Mouse (Mus musculus): Measurements from ENCODE around the gene Bcor.

The Bcor gene

GRCm38 (mm10) chrX:12089353-12090081 is 70.6 kb downstream of the Bcor start:
- in situ Hi-C loops (cut with MboI; ENCODE audit: unreplicated experiment in 2 of 2): loop anchor here (5.0 to 25.0 kb wide), 6 partner anchors 43 to 452 kb away; no protein-coding TSS in a partner anchor

- in situ Hi-C loops (cut with MboI; ENCODE audit: unreplicated experiment in 2 of 2): loop anchor here (5.0 to 25.0 kb wide), 6 partner anchors 43 to 452 kb away; no protein-coding TSS in a partner anchor
These were observed 71.2 kb downstream of the Bcor start for GRCm38 (mm10) chrX:12089027-12089340.

GRCm38 (mm10) chrX:12088301-12089026 is 71.7 kb downstream of the Bcor start:
- in situ Hi-C loops (cut with MboI; ENCODE audit: unreplicated experiment in 2 of 2): loop anchor here (5.0 to 25.0 kb wide), 6 partner anchors 44 to 451 kb away; no protein-coding TSS in a partner anchor

GRCm38 (mm10) chrX:12087511-12088300 is 72.4 kb downstream of the Bcor start:
- in situ Hi-C loops (cut with MboI; ENCODE audit: unreplicated experiment in 2 of 2): loop anchor here (5.0 to 25.0 kb wide), 6 partner anchors 45 to 450 kb away; no protein-coding TSS in a partner anchor

GRCm38 (mm10) chrX:12086674-12087510 is 73.3 kb downstream of the Bcor start:
- in situ Hi-C loops (cut with MboI; ENCODE audit: unreplicated experiment in 2 of 2): loop anchor here (5.0 to 25.0 kb wide), 6 partner anchors 45 to 450 kb away; no protein-coding TSS in a partner anchor

- in situ Hi-C loops (cut with MboI; ENCODE audit: unreplicated experiment in 2 of 2): loop anchor here (5.0 to 25.0 kb wide), 6 partner anchors 46 to 449 kb away; no protein-coding TSS in a partner anchor
These were observed 74.2 kb downstream of the Bcor start for GRCm38 (mm10) chrX:12085949-12086348.

- in situ Hi-C loops (cut with MboI; ENCODE audit: unreplicated experiment in 2 of 2): loop anchor here (5.0 to 25.0 kb wide), 6 partner anchors 47 to 448 kb away; no protein-coding TSS in a partner anchor
These were observed 74.9 kb downstream of the Bcor start for GRCm38 (mm10) chrX:12085290-12085689.

GRCm38 (mm10) chrX:12084698-12085097 is 75.5 kb downstream of the Bcor start:
- in situ Hi-C loops (cut with MboI; ENCODE audit: unreplicated experiment in 2 of 2): loop anchor here (5.0 to 25.0 kb wide), 6 partner anchors 48 to 447 kb away; no protein-coding TSS in a partner anchor

- in situ Hi-C loops (cut with MboI; ENCODE audit: unreplicated experiment in 2 of 2): loop anchor here (10.0 to 25.0 kb wide), 4 partner anchors 79 to 446 kb away; no protein-coding TSS in a partner anchor
These were observed 76.5 kb downstream of the Bcor start for GRCm38 (mm10) chrX:12083631-12084030.

- in situ Hi-C loops (cut with MboI; ENCODE audit: unreplicated experiment in 2 of 2): loop anchor here (10.0 to 25.0 kb wide), 4 partner anchors 78 to 445 kb away; no protein-coding TSS in a partner anchor
These were observed 77.4 kb downstream of the Bcor start for GRCm38 (mm10) chrX:12082736-12083135.

GRCm38 (mm10) chrX:12082184-12082583 is 78.0 kb downstream of the Bcor start:
- in situ Hi-C loops (cut with MboI; ENCODE audit: unreplicated experiment in 2 of 2): loop anchor here (10.0 to 25.0 kb wide), 4 partner anchors 77 to 445 kb away; no protein-coding TSS in a partner anchor

- in situ Hi-C loops (cut with MboI; ENCODE audit: unreplicated experiment in 2 of 2): loop anchor here (10.0 to 25.0 kb wide), 4 partner anchors 77 to 444 kb away; no protein-coding TSS in a partner anchor
These were observed 78.4 kb downstream of the Bcor start for GRCm38 (mm10) chrX:12081741-12082155.

- in situ Hi-C loops (cut with MboI; ENCODE audit: unreplicated experiment in 2 of 2): loop anchor here (10.0 to 25.0 kb wide), 4 partner anchors 76 to 444 kb away; no protein-coding TSS in a partner anchor
These were observed 79.0 kb downstream of the Bcor start for GRCm38 (mm10) chrX:12080904-12081740.

GRCm38 (mm10) chrX:12080095-12080903 is 79.9 kb downstream of the Bcor start:
- in situ Hi-C loops (cut with MboI; ENCODE audit: unreplicated experiment in 2 of 2): loop anchor here (10.0 to 25.0 kb wide), 4 partner anchors 75 to 443 kb away; no protein-coding TSS in a partner anchor

- in situ Hi-C loops (cut with MboI; ENCODE audit: unreplicated experiment in 2 of 2): loop anchor here (10.0 to 25.0 kb wide), 4 partner anchors 75 to 442 kb away; no protein-coding TSS in a partner anchor
These were observed 80.7 kb downstream of the Bcor start for GRCm38 (mm10) chrX:12079309-12080094.

- in situ Hi-C loops (cut with MboI; ENCODE audit: unreplicated experiment in 2 of 2): loop anchor here in 1 of 2 experiments (10.0 to 25.0 kb wide), 2 partner anchors 74 to 442 kb away; no protein-coding TSS in a partner anchor
These were observed 81.2 kb downstream of the Bcor start for GRCm38 (mm10) chrX:12079059-12079308.

All from v-Abl transformed pro-B cells (cell line).